Mouse (Mus musculus) heart, postnatal 0 days (tissue): ENCODE results near the gene Gm20532. TPM values are rescaled to one million over a fixed set of nuclear protein-coding genes. Genes with fewer than 3 reads are reported as not detected.

Source experiments
- ATAC-seq: fragments of 200-750 bp; cut with Nextera tagmentation; 2 replicates; pipeline ENCODE4 v1.8.0; 2017; ENCODE audit warnings: low read depth, moderate number of reproducible peaks, moderate library complexity; ENCODE audit not compliant: insufficient read depth
- DNase-seq: peaks from one replicate; pipeline ENCODE4 v3.0.0-alpha.2; 2016; ENCODE audit warnings: low spot score
- H3K27ac ChIP-seq: fragments of 300-500 bp; sonication (generic); 2 replicates; pipeline ENCODE4 v1.5.1; 2014; ENCODE audit warnings: low read depth, mild to moderate bottlenecking
- H3K27me3 ChIP-seq: fragments of 300-500 bp; sonication (generic); 2 replicates; pipeline ENCODE4 v1.6.1; 2014; ENCODE audit warnings: low read length, mixed read lengths; ENCODE audit not compliant: control insufficient read depth, insufficient read depth
- H3K36me3 ChIP-seq: fragments of 300-500 bp; sonication (generic); replicated peaks from 2 replicates; pipeline ENCODE4 v1.6.1; 2014; ENCODE audit warnings: low read length, mixed read lengths; ENCODE audit not compliant: control insufficient read depth, insufficient read depth
- H3K4me1 ChIP-seq: fragments of 300-500 bp; sonication (generic); 2 replicates; pipeline ENCODE4 v1.6.1; 2014; ENCODE audit warnings: antibody characterized with exemption; ENCODE audit not compliant: control insufficient read depth, insufficient read depth
- H3K4me2 ChIP-seq: fragments of 300-500 bp; sonication (generic); 2 replicates; pipeline ENCODE4 v1.6.1; 2014; ENCODE audit warnings: low read depth, mild to moderate bottlenecking, low read length, moderate library complexity
- H3K4me3 ChIP-seq: fragments of 300-500 bp; sonication (generic); 2 replicates; pipeline ENCODE4 v1.5.1; 2014; ENCODE audit warnings: low read depth, low read length
- H3K9ac ChIP-seq: fragments of 300-500 bp; sonication (generic); replicated peaks from 2 replicates; pipeline ENCODE4 v1.6.1; 2014; ENCODE audit warnings: low read depth, low read length, mixed read lengths
- H3K9me3 ChIP-seq: fragments of 300-500 bp; sonication (generic); replicated peaks from 2 replicates; pipeline ENCODE4 v1.6.1; 2016; ENCODE audit warnings: low read length; ENCODE audit not compliant: control insufficient read depth
- CTCF ChIP-seq: IDR thresholded peaks from 2 replicates; pipeline ENCODE4 v1.5.1; 2016; ENCODE audit warnings: antibody characterized with exemption, control low read depth, low read depth
- EP300 ChIP-seq: IDR thresholded peaks from 2 replicates; pipeline ENCODE4 v1.6.1; 2016; ENCODE audit warnings: antibody characterized with exemption, low read depth
- WGBS: fragments of 180-500 bp; shearing (Covaris S2); extraction: QIAGEN DNeasy Blood & Tissue Kit; methylation state at CpG from one replicate; pipeline ENCODE4 v1.1.7; 2014; 5-methylcytosine and 5-hydroxymethylcytosine counted together
- polyA plus RNA-seq: library from polyadenylated mRNA; unstranded; fragments of >200 nt; fragmentation: Nextera tagmentation; extraction: Ambion mirVana; gene quantifications from 2 replicates; pipeline ENCODE4 v1.2.1, GENCODE M21; 2015
- total RNA-seq: library from RNA; depleted of rRNA; stranded (reverse); fragments of >200 nt; gene quantifications from 2 replicates; pipeline ENCODE4 v1.2.3, GENCODE M21; 2014; ENCODE audit warnings: low replicate concordance

The Gm20532 gene
- total and polyA plus RNA-seq, 2 experiments from 2014 or later, result not detected

GRCm38 (mm10) chr2:26551446-26551845, 35.0 kb upstream of the Gm20532 start:
- Histone ChIP-seq H3K4me3 (no peak overlapping the region), H3K9me3 (no peaks in the 10 kb centered on the region), H3K9ac (no peak overlapping the region), H3K36me3 (no peaks in the 10 kb centered on the region), H3K4me1 (peaks cover 57% of the 10 kb centered on the region), H3K27ac (peak overlapping the region; percentile 47; the same call in 1 of the 2 replicates), H3K4me2 (no peak overlapping the region), H3K27me3 (no peaks in the 10 kb centered on the region)
- no peak for TF ChIP-seq EP300
- no peak for TF ChIP-seq CTCF
- WGBS, result 80% methylated on average over 8 of the region's 8 CpGs
- no peak for ATAC-seq
- no peak for DNase-seq

DNA sequence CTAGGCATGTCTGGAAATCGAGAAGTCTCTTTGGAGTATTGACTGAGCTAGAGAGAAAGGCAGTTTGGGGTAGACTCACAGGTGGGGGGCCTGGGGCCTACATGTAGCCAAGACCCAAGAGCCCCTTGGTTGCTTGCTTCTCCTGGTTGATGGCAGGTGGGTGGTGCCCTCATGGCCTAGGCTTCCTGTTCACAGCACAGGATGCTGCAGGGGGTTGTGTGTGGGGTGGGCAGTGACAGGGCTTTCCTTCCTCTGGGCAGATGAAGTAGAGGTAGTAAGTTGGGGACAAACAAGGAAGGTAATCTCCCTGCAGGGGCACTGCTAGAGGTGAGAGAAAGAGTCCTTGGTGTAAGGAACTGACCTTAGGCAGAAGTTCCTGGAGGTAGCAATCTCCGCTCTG, 34.4 kb upstream of the Gm20532 start:
- 86% methylated on average over 2 of the region's 2 CpGs for WGBS

GRCm38 (mm10) chr2:26553904-26554303, 32.5 kb upstream of the Gm20532 start:
- Histone ChIP-seq H3K27me3 (no peaks in the 10 kb centered on the region), H3K36me3 (no peaks in the 10 kb centered on the region), H3K4me3 (no peak overlapping the region), H3K9ac (no peak overlapping the region), H3K9me3 (no peaks in the 10 kb centered on the region), H3K27ac (no peak overlapping the region), H3K4me1 (peaks cover 66% of the 10 kb centered on the region), H3K4me2 (no peak overlapping the region)
- 79% methylated on average over 9 of the region's 9 CpGs for WGBS
- DNase-seq (no peak), ATAC-seq (no peak)
- no peak for TF ChIP-seq EP300
- no peak for TF ChIP-seq CTCF

More for the DNA sequence above, 34.4 kb upstream of the Gm20532 start:
- no peak for DNase-seq
- no peak for TF ChIP-seq CTCF
- TF ChIP-seq EP300, result no peak
- Histone ChIP-seq H3K4me3 (no peak overlapping the region), H3K4me1 (peaks cover 62% of the 10 kb centered on the region), H3K4me2 (no peak overlapping the region), H3K27me3 (no peaks in the 10 kb centered on the region), H3K9me3 (no peaks in the 10 kb centered on the region), H3K36me3 (no peaks in the 10 kb centered on the region), H3K9ac (no peak overlapping the region), H3K27ac (peak overlapping the region; percentile 37; the same call in 1 of the 2 replicates)
- ATAC-seq, result no peak

- ATAC-seq (peak; percentile 36; the same call in 1 of the 2 replicates), DNase-seq (peak; percentile 64)
- no peaks in the 10 kb centered on the region for H3K9me3 ChIP-seq
- H3K27ac ChIP-seq, result peak overlapping the region; percentile 77; the same call in 1 of the 2 replicates
- no peak overlapping the region for H3K4me2 ChIP-seq
- H3K9ac ChIP-seq, result no peak overlapping the region
- TF ChIP-seq CTCF (no peak), EP300 (no peak)
- peaks cover 60% of the 10 kb centered on the region for H3K4me1 ChIP-seq
- no peaks in the 10 kb centered on the region for H3K27me3 ChIP-seq
- H3K36me3 ChIP-seq, result no peaks in the 10 kb centered on the region
- H3K4me3 ChIP-seq, result no peak overlapping the region
- WGBS, result 53% methylated on average over 4 of the region's 4 CpGs
Observed at GRCm38 (mm10) chr2:26555076-26555475, 31.4 kb upstream of the Gm20532 start.

- Histone ChIP-seq H3K27ac (peak overlapping the region; percentile 77), H3K9ac (no peak overlapping the region), H3K9me3 (no peaks in the 10 kb centered on the region), H3K4me1 (peaks cover 45% of the 10 kb centered on the region), H3K4me2 (no peak overlapping the region), H3K27me3 (no peaks in the 10 kb centered on the region), H3K4me3 (no peak overlapping the region), H3K36me3 (no peaks in the 10 kb centered on the region)
- TF ChIP-seq EP300 (peak; percentile 63; the same call in 1 of the 2 replicates), CTCF (no peak)
- ATAC-seq (peak; percentile 78), DNase-seq (peak; percentile 78)
- 24% methylated on average over 4 of the region's 4 CpGs for WGBS
Observed at GRCm38 (mm10) chr2:26556535-26556993, 29.9 kb upstream of the Gm20532 start.

DNA sequence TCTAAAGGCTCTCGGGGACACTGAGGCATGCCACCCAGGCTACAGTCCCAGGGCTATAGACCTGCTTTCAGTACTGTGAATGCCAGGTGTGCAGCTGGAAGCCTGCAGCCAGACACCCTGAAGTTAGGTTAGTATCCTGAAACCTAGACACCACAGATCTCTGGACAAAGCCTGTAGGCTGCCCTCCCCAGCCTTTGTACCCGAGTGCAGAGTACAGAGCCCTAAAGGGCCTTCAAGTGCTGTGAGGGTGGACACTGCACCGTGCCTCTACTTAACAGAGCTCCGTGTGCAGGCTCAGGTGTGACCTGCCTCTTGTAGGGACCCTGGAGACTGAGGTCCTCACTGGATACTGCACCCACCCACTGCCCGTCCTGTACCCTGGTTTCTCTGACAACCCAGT, 25.9 kb upstream of the Gm20532 start:
- H3K27me3 ChIP-seq, result no peaks in the 10 kb centered on the region
- H3K4me2 ChIP-seq, result no peak overlapping the region
- WGBS, result 82% methylated on average over 5 of the region's 5 CpGs
- ATAC-seq (no peak), DNase-seq (no peak)
- H3K4me3 ChIP-seq, result no peak overlapping the region
- no peaks in the 10 kb centered on the region for H3K36me3 ChIP-seq
- peaks cover 18% of the 10 kb centered on the region for H3K4me1 ChIP-seq
- TF ChIP-seq CTCF (no peak), EP300 (no peak)
- no peak overlapping the region for H3K9ac ChIP-seq
- no peak overlapping the region for H3K27ac ChIP-seq
- H3K9me3 ChIP-seq, result no peaks in the 10 kb centered on the region
